Mouse (Mus musculus) testis, adult 2 months (tissue): ENCODE results near the gene Smpdl3a.

Experiments used
- CTCF ChIP-seq: fragments of 200-500 bp; IDR thresholded peaks from 2 replicates; pipeline ENCODE4 v1.5.1; 2012; ENCODE audit warnings: low read depth, mild to moderate bottlenecking, inconsistent platforms, low read length, moderate library complexity; ENCODE audit not compliant: control insufficient read depth, insufficient read depth, insufficient replicate concordance
- POLR2A ChIP-seq: fragments of 200-500 bp; IDR thresholded peaks from 2 replicates; pipeline ENCODE4 v1.6.1; 2012; ENCODE audit warnings: low read depth, mild to moderate bottlenecking, inconsistent platforms, low read length, moderate library complexity; ENCODE audit not compliant: control insufficient read depth

DNA sequence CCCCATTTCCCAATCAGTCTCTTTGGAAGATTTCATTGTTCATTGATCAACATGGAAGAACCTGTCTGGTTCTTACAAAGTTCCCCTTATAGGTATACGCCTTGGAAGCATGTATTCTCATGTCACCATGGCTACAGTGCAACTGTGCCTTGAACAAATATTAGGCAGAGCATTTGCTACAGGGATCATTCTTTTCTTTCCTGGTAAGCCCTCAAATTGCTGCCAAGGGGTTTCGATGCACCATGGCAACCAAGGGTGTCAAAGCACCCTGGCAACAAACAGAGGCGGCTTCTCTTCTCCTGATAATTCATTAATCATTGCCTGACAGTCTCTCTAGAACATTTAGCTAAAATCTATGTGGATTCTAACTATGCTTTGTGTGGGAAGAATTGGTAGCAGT lies 28.3 kb downstream of the Smpdl3a start:
- no peak for TF ChIP-seq CTCF
- no peak for TF ChIP-seq POLR2A
